Mouse (Mus musculus) megakaryocyte, embryonic 14.5 days (primary cell): ENCODE results near the gene Dync1i1. TPM values are rescaled to one million over a fixed set of nuclear protein-coding genes. Genes with fewer than 3 reads are reported as not detected.

Experiments used
- H3K27me3 ChIP-seq: replicated peaks from 2 replicates; pipeline ENCODE3; 2012; ENCODE audit warnings: inconsistent platforms
- H3K36me3 ChIP-seq: replicated peaks from 2 replicates; pipeline ENCODE3; 2012; ENCODE audit warnings: low read length, inconsistent platforms, mixed read lengths
- H3K4me1 ChIP-seq: 2 replicates; pipeline ENCODE4 v1.6.1; 2012; ENCODE audit warnings: inconsistent platforms
- H3K4me3 ChIP-seq: replicated peaks from 2 replicates; pipeline ENCODE3; 2012; ENCODE audit warnings: moderate library complexity, mild to moderate bottlenecking, inconsistent platforms
- H3K9me3 ChIP-seq: 2 replicates; pipeline ENCODE4 v1.6.1; 2012; ENCODE audit warnings: inconsistent platforms
- FLI1 ChIP-seq: IDR thresholded peaks from 2 replicates; pipeline ENCODE4 v1.6.1; 2012; ENCODE audit warnings: low read length, inconsistent platforms, mixed read lengths
- GATA1 ChIP-seq: IDR thresholded peaks from 3 replicates; pipeline ENCODE4 v1.6.1; 2012; ENCODE audit warnings: mixed read lengths, low read length, inconsistent platforms, borderline replicate concordance
- polyA plus RNA-seq: library from polyadenylated mRNA; stranded (reverse); fragments of >175 nt; gene quantifications from 2 replicates; pipeline ENCODE4 v1.2.3, GENCODE M21; 2012; ENCODE audit warnings: low replicate concordance; ENCODE audit not compliant: insufficient read depth

The Dync1i1 gene
- polyA plus RNA-seq, 1 experiment = 1.6 TPM

GRCm38 (mm10) chr6:5726237-5726670 is 815 bp downstream of the Dync1i1 start:
- TF ChIP-seq GATA1 = no peak
- no peak for TF ChIP-seq FLI1
- Histone ChIP-seq H3K4me3 (peak overlapping the region; percentile 89), H3K4me1 (peaks cover 9% of the 10 kb centered on the region), H3K27me3 (peaks cover 10% of the 10 kb centered on the region), H3K36me3 (no peaks in the 10 kb centered on the region), H3K9me3 (no peaks in the 10 kb centered on the region)

- Histone ChIP-seq H3K4me3 (no peak overlapping the region), H3K4me1 (no peaks in the 10 kb centered on the region), H3K9me3 (no peaks in the 10 kb centered on the region; the same call in 1 of the 2 replicates), H3K36me3 (no peaks in the 10 kb centered on the region), H3K27me3 (no peaks in the 10 kb centered on the region)
- TF ChIP-seq FLI1 = no peak
- no peak for TF ChIP-seq GATA1
These were observed 7.8 kb downstream of the Dync1i1 start for GRCm38 (mm10) chr6:5733217-5733616.

- no peaks in the 10 kb centered on the region; the same call in 1 of the 2 replicates for H3K9me3 ChIP-seq
- H3K27me3 ChIP-seq = no peaks in the 10 kb centered on the region
- H3K4me3 ChIP-seq = no peak overlapping the region
- TF ChIP-seq GATA1 (no peak), FLI1 (no peak)
- no peaks in the 10 kb centered on the region for H3K4me1 ChIP-seq
- no peaks in the 10 kb centered on the region for H3K36me3 ChIP-seq
These were observed 9.0 kb downstream of the Dync1i1 start for GRCm38 (mm10) chr6:5734398-5734797.

- Histone ChIP-seq H3K4me3 (no peak overlapping the region), H3K27me3 (no peaks in the 10 kb centered on the region), H3K4me1 (no peaks in the 10 kb centered on the region), H3K9me3 (peaks cover 3% of the 10 kb centered on the region; the same call in 1 of the 2 replicates), H3K36me3 (no peaks in the 10 kb centered on the region)
- TF ChIP-seq GATA1 (no peak), FLI1 (no peak)
These were observed 9.4 kb downstream of the Dync1i1 start for GRCm38 (mm10) chr6:5734862-5735261.

GRCm38 (mm10) chr6:5739711-5740110 is 14.3 kb downstream of the Dync1i1 start:
- Histone ChIP-seq H3K4me3 (no peak overlapping the region), H3K36me3 (no peaks in the 10 kb centered on the region), H3K9me3 (peaks cover 3% of the 10 kb centered on the region; the same call in 1 of the 2 replicates), H3K27me3 (no peaks in the 10 kb centered on the region), H3K4me1 (no peaks in the 10 kb centered on the region)
- TF ChIP-seq GATA1 (no peak), FLI1 (no peak)

GRCm38 (mm10) chr6:5741395-5742032 is 16.1 kb downstream of the Dync1i1 start:
- no peak overlapping the region for H3K4me3 ChIP-seq
- H3K27me3 ChIP-seq = no peaks in the 10 kb centered on the region
- peaks cover 3% of the 10 kb centered on the region; the same call in 1 of the 2 replicates for H3K9me3 ChIP-seq
- TF ChIP-seq FLI1 (no peak), GATA1 (no peak)
- H3K4me1 ChIP-seq = no peaks in the 10 kb centered on the region
- no peaks in the 10 kb centered on the region for H3K36me3 ChIP-seq

- peaks cover 14% of the 10 kb centered on the region for H3K9me3 ChIP-seq
- H3K27me3 ChIP-seq = no peaks in the 10 kb centered on the region
- H3K4me1 ChIP-seq = no peaks in the 10 kb centered on the region
- no peak overlapping the region for H3K4me3 ChIP-seq
- H3K36me3 ChIP-seq = no peaks in the 10 kb centered on the region
- TF ChIP-seq GATA1 = no peak
- TF ChIP-seq FLI1 = no peak
These were observed 24.8 kb downstream of the Dync1i1 start for GRCm38 (mm10) chr6:5750079-5750711.

- no peaks in the 10 kb centered on the region for H3K36me3 ChIP-seq
- H3K9me3 ChIP-seq = peaks cover 13% of the 10 kb centered on the region
- H3K4me1 ChIP-seq = no peaks in the 10 kb centered on the region
- H3K27me3 ChIP-seq = no peaks in the 10 kb centered on the region
- H3K4me3 ChIP-seq = no peak overlapping the region
- TF ChIP-seq GATA1 = no peak
- TF ChIP-seq FLI1 = no peak
These were observed 26.7 kb downstream of the Dync1i1 start for GRCm38 (mm10) chr6:5752128-5752527.

GRCm38 (mm10) chr6:5752617-5753016 is 27.2 kb downstream of the Dync1i1 start:
- H3K9me3 ChIP-seq = peaks cover 9% of the 10 kb centered on the region
- H3K27me3 ChIP-seq = no peaks in the 10 kb centered on the region
- H3K36me3 ChIP-seq = no peaks in the 10 kb centered on the region
- TF ChIP-seq GATA1 (no peak), FLI1 (no peak)
- H3K4me3 ChIP-seq = no peak overlapping the region
- no peaks in the 10 kb centered on the region for H3K4me1 ChIP-seq

- Histone ChIP-seq H3K4me3 (no peak overlapping the region), H3K27me3 (no peaks in the 10 kb centered on the region), H3K9me3 (peaks cover 9% of the 10 kb centered on the region), H3K4me1 (no peaks in the 10 kb centered on the region), H3K36me3 (no peaks in the 10 kb centered on the region)
- TF ChIP-seq GATA1 (no peak), FLI1 (no peak)
These were observed 31.2 kb downstream of the Dync1i1 start for GRCm38 (mm10) chr6:5756509-5757130.
